Mouse (Mus musculus): ENCODE data around the gene Golph3l.

- TF ChIP-seq CTCF (IDR thresholded peaks at IDR 0.05; ENCODE audit: borderline replicate concordance, insufficient read depth, low read length) (no peak), POLR2A (IDR thresholded peaks at IDR 0.05; ENCODE audit: low read depth, low read length) (no peak)
Observed at GRCm38 (mm10) chr3:95609195-95609594, 20.5 kb downstream of the Golph3l start.
